Mouse (Mus musculus): Measurements from ENCODE around the gene Dlgap3.

- no peak for TF ChIP-seq CTCF (IDR thresholded peaks at IDR 0.05; ENCODE audit: insufficient read depth, low read depth, low read length)
- no peak for TF ChIP-seq POLR2A (IDR thresholded peaks at IDR 0.05; ENCODE audit: insufficient read depth, low read depth, low read length)
Measured at GRCm38 (mm10) chr4:127179469-127180449, 10.8 kb downstream of the Dlgap3 start.
